Mouse (Mus musculus): Measurements from ENCODE around the gene Rps26.
A peak's percentile ranks its signal among the peaks of the same experiment; 100 is the strongest.

Rps26 gene

DNA sequence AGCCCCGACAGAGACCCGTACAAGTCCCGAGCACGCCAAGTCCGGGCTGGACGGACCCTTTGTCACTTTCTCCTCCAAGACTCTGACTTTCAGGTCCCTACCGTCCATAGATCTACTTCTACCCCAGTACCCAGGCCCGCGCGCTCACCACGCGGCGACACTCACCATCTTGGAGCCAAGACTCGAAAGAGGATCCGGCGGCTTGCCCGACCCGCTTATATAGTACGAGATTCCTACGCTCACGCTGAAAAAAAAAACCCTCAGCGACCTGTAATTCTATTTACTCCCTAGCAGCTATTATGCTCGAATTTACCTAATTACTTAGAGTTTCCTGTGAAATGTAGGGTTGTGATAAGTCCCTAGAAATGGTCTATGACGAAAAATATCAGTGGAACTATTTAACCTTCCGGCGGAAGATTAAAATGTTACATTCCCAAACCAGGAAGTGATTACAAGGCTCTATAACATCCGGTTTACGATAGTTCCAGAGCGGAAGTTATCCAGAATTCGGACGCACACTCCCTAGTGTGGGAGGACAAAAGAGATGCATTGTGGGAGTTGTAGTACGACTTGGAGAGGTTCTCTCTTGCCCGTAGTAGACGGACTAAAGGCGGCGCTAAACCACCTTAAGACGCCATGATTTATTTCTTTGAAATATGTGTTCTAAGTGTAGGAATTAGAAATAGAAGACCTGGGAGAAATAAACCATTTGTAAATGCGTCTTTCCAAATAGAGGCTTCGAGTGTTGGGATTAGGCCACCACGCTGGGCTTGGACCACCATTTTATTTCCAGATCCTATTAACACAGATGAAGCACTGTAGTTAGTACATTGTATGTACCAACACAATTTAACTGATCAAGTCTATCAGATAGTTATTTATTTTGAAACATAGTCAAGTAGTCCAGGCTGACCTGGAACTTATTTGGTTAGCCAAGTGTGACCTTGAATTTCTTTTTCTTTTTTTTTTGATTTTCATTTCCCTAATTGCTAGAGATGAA is at the start of gene Rps26:
Rps26 (minus strand) TSS at position 437 of the 1,000 bp plus-strand sequence.
- peak; percentile 99 for DNase-seq

DNA sequence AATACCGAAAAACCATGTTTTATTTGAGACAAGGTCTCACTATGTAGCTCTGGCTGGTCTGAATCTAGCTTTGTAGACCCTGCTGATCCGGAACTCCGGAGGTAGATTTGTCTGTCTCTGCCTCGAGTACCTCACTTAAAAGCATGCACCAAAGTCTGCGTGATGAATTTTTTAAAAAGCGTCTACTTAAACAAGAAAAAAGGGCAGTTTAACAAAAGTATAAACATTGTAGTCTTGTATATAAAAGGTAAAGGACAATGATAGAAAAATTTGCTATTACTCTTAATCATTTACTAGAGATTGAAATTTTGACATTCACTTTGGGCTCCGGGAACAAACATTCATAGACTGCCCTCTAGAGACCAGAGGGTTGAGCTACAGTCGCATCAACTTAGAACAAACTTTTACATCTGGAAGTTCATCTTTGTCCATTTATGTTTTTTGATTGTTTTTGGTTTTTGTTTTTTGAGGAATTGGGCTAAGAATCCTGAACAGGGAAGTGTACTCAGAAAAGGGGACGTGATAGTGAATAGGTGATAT is 48.0 kb upstream of the Rps26 start:
- DNase-seq: peak; percentile 69

DNA sequence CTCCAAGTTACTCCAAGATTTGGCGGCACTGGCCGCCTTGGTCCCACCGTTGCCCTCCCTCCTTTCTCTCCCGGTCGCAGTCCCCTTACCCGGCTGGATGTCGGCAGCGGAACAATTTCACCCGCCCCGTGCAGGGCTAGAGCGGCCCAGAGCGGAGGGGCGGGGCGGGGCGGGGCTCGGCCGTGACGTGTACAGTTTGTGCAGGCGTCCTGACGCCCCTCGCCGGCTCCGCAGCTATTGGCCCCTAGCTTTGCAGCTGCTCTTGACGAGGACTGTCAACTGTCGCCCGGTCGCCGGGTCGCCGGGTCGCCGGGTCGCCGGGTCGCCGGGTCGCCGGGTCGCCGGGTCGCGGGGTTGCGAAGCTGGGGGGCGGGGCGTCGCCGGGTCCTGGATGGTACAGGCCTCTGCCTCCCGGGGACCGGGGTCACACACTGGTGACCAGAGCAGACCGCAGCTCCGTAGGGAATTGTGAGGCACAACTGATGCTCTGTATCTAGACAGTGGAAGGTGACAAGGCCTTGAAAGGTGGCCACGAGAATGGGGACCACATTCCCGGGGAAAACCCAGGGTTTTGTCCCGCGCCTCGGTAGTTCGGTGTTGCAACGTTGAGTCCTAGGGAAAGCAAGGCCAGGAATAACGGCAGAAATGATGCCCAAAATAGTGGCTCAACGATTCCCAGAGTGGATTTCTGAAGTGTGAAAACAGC is 47.4 kb upstream of the Rps26 start, which contains the start of gene Suox:
Suox (minus strand) TSS at position 311 of the 706 bp plus-strand sequence.
- DNase-seq: peak; percentile 86

DNA sequence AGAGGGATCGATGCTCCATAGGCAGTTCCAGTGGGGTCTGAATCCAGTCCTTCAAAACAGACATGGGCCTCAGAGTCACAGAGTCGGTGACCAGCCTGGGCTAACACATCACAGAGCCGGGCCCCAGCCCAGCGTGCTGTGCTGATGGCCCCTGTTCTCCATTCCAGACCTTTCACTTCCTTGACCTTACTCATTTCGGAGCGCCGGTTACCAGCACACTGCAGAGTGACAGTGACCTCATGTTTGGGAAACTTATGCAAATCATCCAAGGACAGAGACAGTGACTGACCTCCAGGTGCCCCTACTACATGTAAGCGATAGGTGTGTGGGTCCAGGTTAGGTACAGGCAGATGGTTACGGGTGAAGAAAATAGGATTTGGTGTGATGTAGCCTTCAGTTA is 44.6 kb upstream of the Rps26 start:
- DNase-seq: no peak

DNA sequence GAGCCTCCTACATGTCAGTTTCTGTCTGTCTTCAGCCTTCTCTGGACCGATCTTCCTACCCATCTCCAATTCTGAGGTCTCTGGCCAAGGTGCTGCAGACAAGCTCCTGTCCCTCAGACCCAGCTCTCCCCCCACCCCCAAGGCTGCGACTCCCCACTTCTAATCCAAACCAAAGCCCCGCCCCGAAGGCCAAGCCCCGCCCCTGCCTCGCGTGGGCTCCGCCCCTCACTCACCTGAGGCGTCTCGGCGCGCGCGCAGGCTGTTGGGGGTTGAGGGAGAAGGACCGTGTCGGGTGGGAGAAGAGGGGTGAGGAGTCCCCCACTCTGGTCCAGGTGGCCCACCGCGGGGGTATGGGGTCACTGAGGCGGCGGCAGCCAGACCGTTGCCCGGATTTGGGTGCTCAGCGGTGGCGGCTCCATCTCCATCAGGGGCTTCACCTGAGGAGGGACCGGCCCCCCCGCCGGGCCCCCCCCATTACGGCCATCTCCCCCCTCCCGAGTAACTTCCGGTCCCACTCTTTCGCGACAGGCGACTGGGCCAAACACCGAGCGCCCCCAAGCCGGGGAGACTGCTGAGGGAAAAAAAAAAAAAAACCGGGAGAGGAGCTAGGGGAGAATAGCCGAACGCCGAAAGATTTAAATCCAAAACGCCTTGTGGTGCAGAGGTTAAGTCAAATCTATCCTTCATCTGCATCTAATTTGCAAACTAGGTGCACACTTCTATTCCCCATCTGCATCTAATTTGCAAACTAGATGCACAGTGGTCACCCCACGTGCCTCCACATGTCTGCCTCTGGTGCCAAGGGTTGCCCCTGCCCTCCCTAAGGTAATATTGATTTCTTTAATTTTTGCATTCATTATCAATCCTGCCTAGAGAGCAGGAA is 42.5 kb upstream of the Rps26 start:
- peak; percentile 84 for DNase-seq

DNA sequence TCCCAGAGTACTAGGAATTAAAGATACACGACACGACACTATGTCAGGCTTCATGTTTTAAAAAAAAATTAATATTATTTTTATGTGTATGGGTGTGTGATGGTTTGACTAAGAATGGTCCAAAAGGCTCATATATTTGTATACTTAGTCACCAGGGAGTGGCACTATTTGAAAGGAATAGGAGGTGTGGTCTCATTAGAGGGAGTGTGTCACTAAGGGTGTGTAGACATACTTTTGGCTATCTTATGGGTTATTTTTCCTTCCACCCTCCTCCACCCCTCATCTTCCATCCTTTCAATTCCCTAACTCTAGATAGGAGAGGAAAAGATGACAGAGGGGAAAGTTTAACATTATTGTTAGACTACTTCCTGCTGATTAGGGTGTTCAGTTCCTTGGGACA is 39.3 kb upstream of the Rps26 start:
- DNase-seq: no peak

DNA sequence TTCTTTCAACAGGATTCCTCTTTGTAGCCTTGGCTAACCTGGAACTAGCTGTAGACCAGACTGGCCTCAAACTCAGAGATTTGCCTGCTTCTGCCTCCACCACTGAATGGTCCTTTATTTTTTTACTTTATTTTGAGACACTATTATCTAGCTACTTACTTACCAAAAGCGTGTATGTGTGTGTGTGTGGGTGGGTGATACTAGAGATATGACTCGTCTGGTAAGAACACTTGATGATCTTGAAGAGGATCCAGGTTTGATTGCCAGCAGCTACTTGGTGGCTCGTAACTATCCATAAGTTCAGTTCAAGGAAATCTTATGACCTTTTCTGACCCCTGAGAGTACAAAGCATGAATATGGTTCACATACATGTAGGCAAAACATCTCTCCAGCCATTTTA is 38.8 kb upstream of the Rps26 start:
- no peak for DNase-seq

DNA sequence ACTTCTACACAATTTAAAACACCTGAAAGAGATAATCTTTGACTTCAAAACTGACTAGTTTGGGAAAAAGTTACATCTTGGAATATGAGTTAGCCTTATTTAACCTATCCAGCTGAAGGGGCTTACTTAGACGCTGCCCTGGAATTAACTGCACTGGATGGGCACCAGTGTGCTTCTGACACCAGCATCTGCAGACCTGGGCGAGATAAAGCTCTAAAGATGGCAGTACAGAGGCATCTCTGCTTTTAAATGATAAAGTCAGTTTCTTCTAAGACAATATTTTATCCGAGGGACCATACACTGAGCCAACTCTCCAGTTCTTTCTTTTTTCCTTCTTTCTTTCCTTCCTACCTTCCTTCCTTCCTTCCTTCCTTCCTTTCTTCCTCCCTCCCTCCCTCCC is 38.3 kb upstream of the Rps26 start:
- no peak for DNase-seq

DNA sequence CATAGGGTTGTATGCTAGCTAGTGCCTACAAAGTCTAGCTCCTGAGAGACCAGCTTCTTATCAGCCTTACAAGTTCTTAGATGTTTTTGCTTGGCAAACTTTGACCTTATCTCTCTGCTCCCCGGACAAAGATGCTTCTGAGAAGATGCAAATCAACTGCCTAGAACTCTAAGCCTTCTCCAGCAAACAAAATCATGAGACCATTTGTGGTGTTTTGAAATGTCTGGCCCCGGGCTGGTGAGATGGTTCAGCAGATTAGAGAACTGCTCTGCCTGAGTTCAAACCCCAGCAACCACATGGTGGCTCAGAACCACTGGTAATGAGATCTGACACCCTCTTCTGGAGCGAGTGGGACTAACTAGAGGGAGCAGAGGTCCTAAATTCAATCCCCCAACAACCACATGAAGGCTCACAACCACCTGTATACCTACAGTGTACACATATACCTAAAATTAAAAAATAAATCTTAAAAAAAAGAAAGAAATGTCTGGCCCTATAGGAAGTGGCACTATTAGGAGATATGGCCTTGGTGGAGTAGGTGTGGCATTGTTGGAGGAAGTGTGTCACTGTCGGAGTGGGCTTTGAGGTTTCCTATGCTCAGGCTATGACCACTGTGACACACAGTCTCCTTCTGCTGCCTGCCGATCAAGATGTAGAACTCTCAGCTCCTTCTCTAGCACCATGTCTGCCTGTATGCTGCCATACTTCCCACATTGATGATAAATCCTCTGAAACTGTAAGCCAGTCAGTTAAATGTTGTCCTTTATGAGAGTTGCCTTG is 37.1 kb upstream of the Rps26 start:
- no peak for DNase-seq

DNA sequence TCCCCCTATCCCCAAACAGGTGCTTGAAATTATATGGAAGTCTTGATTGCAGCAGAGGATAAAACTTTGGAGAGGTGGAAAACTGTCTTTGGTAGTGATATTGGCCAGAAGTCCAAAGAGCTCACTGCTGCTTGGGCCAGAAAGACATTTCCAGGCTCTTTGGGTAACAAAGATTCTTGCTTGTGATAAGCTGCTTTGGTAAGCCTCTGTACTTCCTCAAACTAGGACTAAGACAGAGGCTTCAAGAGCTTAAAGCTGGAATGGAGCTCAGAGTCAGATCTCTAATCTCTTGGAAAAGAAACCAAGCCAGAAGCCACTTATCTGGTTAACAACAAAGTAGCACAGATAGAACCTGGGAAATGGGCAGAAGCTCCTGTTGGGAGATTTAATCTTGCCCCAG is 35.9 kb upstream of the Rps26 start:
- DNase-seq: no peak

DNA sequence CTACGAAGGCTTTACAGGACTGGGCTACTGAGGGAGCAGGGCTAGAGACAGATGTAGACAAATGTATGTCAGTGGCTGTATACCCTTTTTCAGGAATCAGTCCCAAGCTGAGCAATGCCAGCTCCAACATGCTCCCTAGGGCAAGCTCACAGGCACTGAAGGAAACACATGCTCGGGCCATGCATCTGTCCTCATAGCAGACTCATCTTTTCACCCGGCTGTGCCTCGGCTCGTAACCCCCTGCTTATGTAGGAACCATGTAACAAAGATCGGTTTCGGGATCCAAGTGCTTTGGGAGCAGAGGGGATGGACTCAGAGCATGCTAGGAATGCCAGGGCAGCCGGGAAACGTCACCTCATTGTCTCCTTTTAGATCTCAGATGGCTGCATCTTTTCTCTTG is 32.9 kb upstream of the Rps26 start:
- DNase-seq: no peak

DNA sequence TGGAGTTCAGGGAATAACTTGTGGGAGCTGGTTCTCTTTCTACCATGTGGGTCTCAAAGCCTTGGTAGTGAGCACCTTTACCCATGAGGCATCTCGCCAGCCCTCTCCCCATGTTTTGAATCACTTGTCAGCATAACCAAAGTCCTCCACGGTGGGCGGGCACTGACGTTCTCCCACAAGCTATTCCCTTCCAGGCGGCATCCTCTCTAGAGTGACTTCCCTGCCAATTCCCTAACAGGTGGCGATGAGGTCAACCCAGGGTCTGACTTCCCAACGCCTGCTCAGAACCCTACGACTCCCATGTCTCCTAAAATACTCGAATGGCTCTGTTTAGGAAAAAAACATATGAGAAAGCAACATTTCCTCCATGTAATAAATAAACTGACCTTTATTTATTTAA is 31.3 kb upstream of the Rps26 start:
- DNase-seq: peak; percentile 62

DNA sequence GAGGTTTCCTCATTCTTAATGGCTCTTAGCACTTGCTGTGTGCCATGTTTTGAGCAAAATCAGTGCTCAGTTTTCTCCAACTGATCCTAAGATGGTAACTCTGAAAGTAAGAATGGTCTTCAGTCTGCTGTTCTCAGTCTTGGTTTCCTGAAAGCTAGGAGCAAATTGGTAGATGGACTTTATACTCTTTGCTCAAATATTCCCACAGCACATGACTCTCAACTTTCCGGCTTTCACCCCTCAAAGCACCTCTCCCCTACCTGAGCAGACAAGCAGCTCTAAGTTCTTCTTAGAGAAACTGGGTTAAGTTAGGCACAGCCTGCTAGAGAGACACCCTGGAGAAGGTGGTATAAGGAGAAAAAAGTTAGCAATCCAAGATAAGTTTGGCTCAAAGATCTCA is 30.2 kb upstream of the Rps26 start:
- peak; percentile 66 for DNase-seq

DNA sequence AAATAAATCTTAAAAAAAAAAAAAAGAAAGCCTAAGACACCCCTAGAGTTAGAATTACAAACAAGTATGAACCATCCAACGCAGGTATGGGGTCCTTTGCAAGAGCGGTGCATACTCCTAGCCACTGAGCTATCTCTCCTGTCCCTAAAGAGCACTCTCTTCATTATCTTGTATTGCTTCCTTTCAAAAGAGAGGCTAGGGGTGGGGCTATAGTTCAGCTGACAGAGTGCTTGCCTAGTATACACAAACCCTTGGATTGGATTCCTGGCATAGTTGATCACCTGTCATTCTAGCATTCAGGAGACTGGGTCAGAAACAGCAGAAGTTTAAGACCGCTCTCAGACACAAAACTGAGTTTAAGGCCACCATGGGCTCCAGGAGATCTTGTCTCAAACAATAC is 28.7 kb upstream of the Rps26 start:
- DNase-seq: no peak

DNA sequence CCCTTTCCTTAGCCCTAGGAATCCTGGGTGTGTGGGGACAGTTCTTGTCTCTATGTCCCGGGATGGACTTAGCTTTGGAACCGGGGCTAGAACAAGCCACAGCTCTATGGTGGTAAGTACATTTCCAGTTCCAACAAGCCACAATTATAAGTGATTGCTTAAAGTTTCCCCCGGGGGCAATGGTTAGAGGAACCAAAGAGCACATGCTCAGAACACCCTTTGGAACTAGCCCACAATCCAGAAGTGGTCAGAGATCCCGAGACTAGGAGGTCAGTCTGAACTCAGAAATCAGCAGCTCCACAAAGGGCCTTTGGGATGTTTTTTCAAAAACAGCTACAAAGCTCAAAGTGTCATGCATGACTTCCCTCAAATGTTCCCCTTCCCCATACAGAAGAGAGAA is 27.3 kb upstream of the Rps26 start:
- peak; percentile 89 for DNase-seq

DNA sequence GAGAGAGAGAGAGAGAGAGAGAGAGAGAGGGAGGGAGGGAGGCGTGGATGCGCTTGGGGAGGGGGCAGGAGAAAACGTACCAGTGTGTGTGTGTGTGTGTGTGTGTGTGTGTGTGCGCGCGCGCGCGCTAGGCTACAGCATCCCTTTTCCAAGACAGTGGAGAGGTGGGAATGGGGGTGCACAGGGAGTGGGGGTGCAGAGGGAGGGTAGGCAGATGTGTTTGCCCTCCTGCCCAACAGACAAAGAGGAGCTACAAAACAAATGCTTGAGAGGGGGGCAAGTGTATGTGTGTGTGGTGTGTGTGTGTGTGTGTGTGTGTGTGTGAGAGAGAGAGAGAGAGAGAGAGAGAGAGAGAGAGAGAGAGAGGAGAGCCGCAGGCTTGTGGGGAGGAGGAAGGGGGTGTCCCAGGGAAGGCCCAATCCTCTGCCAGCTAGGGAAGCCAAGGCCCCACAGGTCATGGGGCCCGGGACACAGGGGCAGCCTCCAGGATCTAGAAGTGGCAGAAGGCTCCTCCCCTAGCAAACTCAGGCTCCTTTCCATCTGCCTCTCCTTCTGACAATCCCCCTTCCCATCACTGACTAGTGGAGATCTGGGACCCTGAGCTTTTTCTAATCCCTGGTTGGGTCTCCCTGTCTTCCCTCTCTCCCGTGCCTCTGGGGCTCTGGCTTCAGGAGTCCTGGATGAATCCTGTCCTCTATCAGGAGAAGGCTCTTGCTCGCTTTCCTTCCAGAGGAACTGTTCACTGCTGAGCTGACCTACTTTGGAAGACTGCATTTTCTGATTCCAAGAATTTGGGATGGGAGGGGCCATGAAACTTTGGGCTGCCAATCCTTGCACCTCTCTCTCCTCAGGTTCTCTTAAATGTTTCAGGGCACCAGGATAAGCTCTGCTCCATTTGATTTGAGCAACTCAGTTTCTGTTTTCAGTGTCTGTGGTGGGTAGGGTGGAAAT is 19.9 kb upstream of the Rps26 start:
- DNase-seq: peak; percentile 53

DNA sequence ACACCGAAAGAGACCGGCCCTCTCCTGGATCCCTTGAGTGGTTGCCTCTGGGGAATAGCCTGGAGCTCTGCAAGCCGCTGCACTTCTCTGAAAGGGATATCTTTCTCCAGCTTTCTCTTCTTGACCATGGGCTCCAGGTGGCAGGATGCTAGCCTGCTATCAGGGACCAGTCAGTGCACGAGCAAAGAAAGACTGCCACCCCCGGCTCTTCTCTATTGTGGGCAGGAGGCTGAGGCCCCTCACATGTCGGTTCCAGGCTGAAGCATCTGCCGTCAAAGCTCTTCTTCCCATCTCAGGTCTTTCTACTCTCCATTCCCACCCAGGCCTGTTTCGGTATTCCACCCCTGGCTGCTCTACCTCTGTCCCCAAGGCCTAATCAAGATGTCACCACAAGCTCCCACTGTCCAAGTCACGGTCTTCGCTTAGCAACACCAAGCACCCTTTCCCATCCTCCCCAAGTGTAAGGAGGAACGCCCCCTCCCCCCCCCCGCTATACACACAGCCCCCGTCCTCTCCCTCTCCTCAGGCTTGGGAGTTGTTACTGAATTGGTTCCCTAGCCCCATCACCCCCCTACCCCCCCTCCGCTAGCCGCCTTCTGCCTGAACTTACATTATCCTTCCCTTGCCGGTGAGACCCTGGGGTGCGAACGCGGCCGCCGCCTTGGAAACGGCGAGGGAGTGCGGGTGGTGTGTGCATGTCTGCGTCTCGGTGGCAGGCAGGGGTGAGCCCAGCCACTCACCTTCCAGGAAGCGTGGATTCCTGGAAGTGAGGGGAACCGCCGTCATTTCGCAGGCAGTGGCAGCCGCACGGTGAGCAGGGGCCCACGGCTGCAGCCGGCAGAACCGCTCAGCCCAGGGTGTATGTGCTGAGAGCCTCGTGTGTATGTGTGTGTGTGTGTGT is 18.8 kb upstream of the Rps26 start, which contains the start of gene Ikzf4:
Ikzf4 (minus strand) TSS at position 881 of the 901 bp plus-strand sequence.
- peak; percentile 26 for DNase-seq

DNA sequence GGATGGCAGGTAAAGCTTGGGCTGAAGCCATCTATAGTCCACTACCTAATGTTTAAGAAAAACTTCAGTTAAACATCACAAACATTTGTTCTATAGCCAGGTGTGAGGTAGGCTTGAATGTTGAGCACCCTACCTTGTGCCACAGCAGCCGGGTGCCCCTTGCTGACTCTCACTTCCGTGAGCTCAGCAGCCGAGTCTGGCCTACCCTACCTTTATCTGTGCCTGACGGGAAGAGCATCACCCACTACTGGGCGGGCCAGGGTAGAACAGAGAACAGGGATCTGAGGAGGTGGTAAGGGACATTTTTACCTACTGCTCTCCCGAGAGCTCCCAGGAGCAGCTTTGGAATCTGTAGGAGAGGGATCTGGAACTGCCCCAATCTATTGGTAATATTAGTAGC is 16.2 kb upstream of the Rps26 start:
- no peak for DNase-seq

DNA sequence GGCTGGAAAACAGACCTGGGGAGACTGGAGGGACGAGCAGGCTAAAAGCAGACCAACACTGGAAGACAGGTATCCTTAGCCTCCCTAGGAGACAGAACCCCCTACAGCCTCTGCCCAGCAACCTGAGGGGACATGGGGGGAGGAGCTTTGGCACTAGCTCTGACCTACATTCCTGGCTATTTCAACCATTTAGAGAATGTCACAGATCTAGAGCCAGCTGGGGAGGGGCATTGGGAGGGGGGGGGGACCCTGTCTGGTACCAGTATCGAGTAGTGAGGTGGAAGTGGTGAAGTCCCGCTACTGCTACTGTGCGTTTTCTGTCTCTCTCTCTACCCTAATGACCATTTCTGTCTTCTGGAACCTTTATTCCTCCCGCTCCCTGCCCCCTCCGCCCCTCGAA is 15.3 kb upstream of the Rps26 start:
- DNase-seq: peak; percentile 30
